Mouse (Mus musculus): ENCODE results near the gene Tmod4. TPM values are rescaled to one million over a fixed set of nuclear protein-coding genes. Genes with fewer than 3 reads are reported as not detected.
"Not testable (repeated sequence)": the region's sequence is repeated elsewhere in the genome, so short reads cannot be mapped to it uniquely, and the experiment has no call there.

Tmod4 gene
- 1.6 and 2.2 TPM in 2 replicates for polyA plus RNA-seq (2014; fragmentation: Nextera tagmentation; extraction: Ambion mirVana)

- H3K27ac ChIP-seq (replicated peaks in 1 of 2; ENCODE audit: control insufficient read depth in 1 of 2, insufficient read depth in 1 of 2, low read depth in 2 of 2, low read length in 2 of 2), result peak within 1 kb of the TSS; percentile 24 to 64
- no peaks in the 10 kb centered on the region for H3K27me3 ChIP-seq (ENCODE audit: control insufficient read depth, insufficient read depth, low read length)
- 51% methylated on average over 6 of the region's 6 CpGs for whole genome bisulfite sequencing
- H3K36me3 ChIP-seq (ENCODE audit: control insufficient read depth, insufficient read depth, low read length), result peaks cover 51% of the 10 kb centered on the region
- peaks cover 14% of the 10 kb centered on the region in 2 experiments for H3K4me1 ChIP-seq (ENCODE audit: control insufficient read depth in 2 of 2, insufficient read depth in 2 of 2, low read length in 2 of 2)
- peak within 1 kb of the TSS; percentile 30 for H3K4me2 ChIP-seq (ENCODE audit: low read length)
- no peak within 1 kb of the TSS for H3K4me3 ChIP-seq (ENCODE audit: control insufficient read depth in 1 of 2, insufficient read depth in 1 of 2, low read depth in 1 of 2, low read length in 2 of 2)
- ATAC-seq (ENCODE audit: insufficient number of reproducible peaks, insufficient read depth, low FRiP score, low read depth), result peak; percentile 43; the same call in 1 of the 2 replicates
- H3K9ac ChIP-seq (ENCODE audit: low read length), result no peak within 1 kb of the TSS; the same call in 1 of the 2 replicates
- H3K9me3 ChIP-seq (ENCODE audit: control insufficient read depth, low read length), result no peaks in the 10 kb centered on the region
Observed at GRCm38 (mm10) chr3:95124246-95124645, at the start of gene Tmod4. Gene Tmod4 (plus strand): TSS chr3:95124476.

GRCm38 (mm10) chr3:95088071-95088470 is 36.2 kb upstream of the Tmod4 start:
- 93% methylated on average over 1 of the region's 1 CpGs for WGBS
- ATAC-seq (ENCODE audit: insufficient number of reproducible peaks, insufficient read depth, low FRiP score, low read depth), result no peak

GRCm38 (mm10) chr3:95100854-95101253 is 23.4 kb upstream of the Tmod4 start:
- no peak for ATAC-seq (ENCODE audit: insufficient number of reproducible peaks, insufficient read depth, low FRiP score, low read depth)
- no peak overlapping the region for H3K4me3 ChIP-seq (ENCODE audit: control insufficient read depth in 1 of 2, insufficient read depth in 1 of 2, low read depth in 1 of 2, low read length in 2 of 2)
- WGBS, result 26% methylated on average over 2 of the region's 2 CpGs
- H3K4me2 ChIP-seq (ENCODE audit: low read length), result no peak overlapping the region
- H3K27ac ChIP-seq (replicated peaks in 1 of 2; ENCODE audit: control insufficient read depth in 1 of 2, insufficient read depth in 1 of 2, low read depth in 2 of 2, low read length in 2 of 2), result no peak overlapping the region
- H3K36me3 ChIP-seq (ENCODE audit: control insufficient read depth, insufficient read depth, low read length), result peaks cover 25% of the 10 kb centered on the region
- H3K9ac ChIP-seq (ENCODE audit: low read length), result no peak overlapping the region
- no peaks in the 10 kb centered on the region for H3K27me3 ChIP-seq (ENCODE audit: control insufficient read depth, insufficient read depth, low read length)
- no peaks in the 10 kb centered on the region for H3K9me3 ChIP-seq (ENCODE audit: control insufficient read depth, low read length)
- peaks cover 0 to 16% of the 10 kb centered on the region in 2 experiments; a peak in 1 of 4 replicates for H3K4me1 ChIP-seq (ENCODE audit: control insufficient read depth in 2 of 2, insufficient read depth in 2 of 2, low read length in 2 of 2)

More at GRCm38 (mm10) chr3:95088071-95088470, 36.2 kb upstream of the Tmod4 start:
- no peak overlapping the region for H3K4me3 ChIP-seq (ENCODE audit: control insufficient read depth in 1 of 2, insufficient read depth in 1 of 2, low read depth in 1 of 2, low read length in 2 of 2)
- H3K36me3 ChIP-seq (ENCODE audit: control insufficient read depth, insufficient read depth, low read length), result peaks cover 13% of the 10 kb centered on the region; the same call in 1 of the 2 replicates
- no peaks in the 10 kb centered on the region for H3K9me3 ChIP-seq (ENCODE audit: control insufficient read depth, low read length)
- no peak overlapping the region for H3K9ac ChIP-seq (ENCODE audit: low read length)
- no peaks in the 10 kb centered on the region for H3K27me3 ChIP-seq (ENCODE audit: control insufficient read depth, insufficient read depth, low read length)
- H3K27ac ChIP-seq (replicated peaks in 1 of 2; ENCODE audit: control insufficient read depth in 1 of 2, insufficient read depth in 1 of 2, low read depth in 2 of 2, low read length in 2 of 2), result no peak overlapping the region
- H3K4me1 ChIP-seq (ENCODE audit: control insufficient read depth in 2 of 2, insufficient read depth in 2 of 2, low read length in 2 of 2), result no peaks in the 10 kb centered on the region
- H3K4me2 ChIP-seq (ENCODE audit: low read length), result no peak overlapping the region

- no peaks in the 10 kb centered on the region for H3K9me3 ChIP-seq (ENCODE audit: control insufficient read depth, low read length)
- peaks cover 0 to 13% of the 10 kb centered on the region in 2 experiments; a peak in 2 of 4 replicates for H3K4me1 ChIP-seq (ENCODE audit: control insufficient read depth in 2 of 2, insufficient read depth in 2 of 2, low read length in 2 of 2)
- peaks cover 8% of the 10 kb centered on the region; the same call in 1 of the 2 replicates for H3K36me3 ChIP-seq (ENCODE audit: control insufficient read depth, insufficient read depth, low read length)
- peak overlapping the region; percentile 40 to 94; a peak in 3 of 4 replicates for H3K4me3 ChIP-seq (ENCODE audit: control insufficient read depth in 1 of 2, insufficient read depth in 1 of 2, low read depth in 1 of 2, low read length in 2 of 2)
- H3K4me2 ChIP-seq (ENCODE audit: low read length), result peak overlapping the region; percentile 87
- no peak for ATAC-seq (ENCODE audit: insufficient number of reproducible peaks, insufficient read depth, low FRiP score, low read depth)
- 36% methylated on average over 4 of the region's 4 CpGs for WGBS
- no peaks in the 10 kb centered on the region for H3K27me3 ChIP-seq (ENCODE audit: control insufficient read depth, insufficient read depth, low read length)
- H3K9ac ChIP-seq (ENCODE audit: low read length), result peak overlapping the region; percentile 96
- peak overlapping the region; percentile 73 to 79 for H3K27ac ChIP-seq (replicated peaks in 1 of 2; ENCODE audit: control insufficient read depth in 1 of 2, insufficient read depth in 1 of 2, low read depth in 2 of 2, low read length in 2 of 2)
Observed at GRCm38 (mm10) chr3:95105121-95105520, 19.2 kb upstream of the Tmod4 start.

- Histone ChIP-seq H3K9me3 (ENCODE audit: control insufficient read depth, low read length) (no peaks in the 10 kb centered on the region), H3K27ac (replicated peaks in 1 of 2; ENCODE audit: control insufficient read depth in 1 of 2, insufficient read depth in 1 of 2, low read depth in 2 of 2, low read length in 2 of 2) (peak overlapping the region; percentile 73 to 88), H3K4me2 (ENCODE audit: low read length) (peak overlapping the region; percentile 87), H3K9ac (ENCODE audit: low read length) (peak overlapping the region; percentile 96), H3K27me3 (ENCODE audit: control insufficient read depth, insufficient read depth, low read length) (no peaks in the 10 kb centered on the region), H3K4me1 (ENCODE audit: control insufficient read depth in 2 of 2, insufficient read depth in 2 of 2, low read length in 2 of 2) (peaks cover 2 to 13% of the 10 kb centered on the region in 2 experiments; a peak in 3 of 4 replicates), H3K4me3 (ENCODE audit: control insufficient read depth in 1 of 2, insufficient read depth in 1 of 2, low read depth in 1 of 2, low read length in 2 of 2) (peak overlapping the region; percentile 83 to 94), H3K36me3 (ENCODE audit: control insufficient read depth, insufficient read depth, low read length) (peaks cover 7% of the 10 kb centered on the region; the same call in 1 of the 2 replicates)
- no peak; the same call in 1 of the 2 replicates for ATAC-seq (ENCODE audit: insufficient number of reproducible peaks, insufficient read depth, low FRiP score, low read depth)
- 0% methylated on average over 16 of the region's 16 CpGs for WGBS
Observed at GRCm38 (mm10) chr3:95105586-95106337, 18.5 kb upstream of the Tmod4 start.

GRCm38 (mm10) chr3:95106338-95107117 is 17.7 kb upstream of the Tmod4 start, which contains the start of gene Pip5k1a:
Gene Pip5k1a (minus strand): TSS chr3:95106930.
- WGBS, result under 1% methylated on average over 51 of the region's 51 CpGs
- peak; percentile 89 for ATAC-seq (ENCODE audit: insufficient number of reproducible peaks, insufficient read depth, low FRiP score, low read depth)
- H3K4me1 ChIP-seq (ENCODE audit: control insufficient read depth in 2 of 2, insufficient read depth in 2 of 2, low read length in 2 of 2), result peaks cover 2 to 13% of the 10 kb centered on the region in 2 experiments; a peak in 3 of 4 replicates

GRCm38 (mm10) chr3:95107308-95107707 is 17.0 kb upstream of the Tmod4 start:
- H3K9me3 ChIP-seq (ENCODE audit: control insufficient read depth, low read length); H3K27me3 ChIP-seq (ENCODE audit: control insufficient read depth, insufficient read depth, low read length); H3K36me3 ChIP-seq (ENCODE audit: control insufficient read depth, insufficient read depth, low read length); ATAC-seq (ENCODE audit: insufficient number of reproducible peaks, insufficient read depth, low FRiP score, low read depth): not testable (repeated sequence)
- peaks cover 2 to 13% of the 10 kb centered on the region in 2 experiments for H3K4me1 ChIP-seq (ENCODE audit: control insufficient read depth in 2 of 2, insufficient read depth in 2 of 2, low read length in 2 of 2)
- H3K4me3 ChIP-seq (ENCODE audit: control insufficient read depth in 1 of 2, insufficient read depth in 1 of 2, low read depth in 1 of 2, low read length in 2 of 2), result peak overlapping the region in 1 of 2 experiments; percentile 94; a peak in 2 of 4 replicates
- peak overlapping the region; percentile 65 for H3K4me2 ChIP-seq (ENCODE audit: low read length)
- H3K27ac ChIP-seq (replicated peaks in 1 of 2; ENCODE audit: control insufficient read depth in 1 of 2, insufficient read depth in 1 of 2, low read depth in 2 of 2, low read length in 2 of 2), result 0 out of 4 replicates have a peak overlapping the region, but pooled peaks of 1 of the 2 experiments have one; percentile 10
- peak overlapping the region; percentile 96 for H3K9ac ChIP-seq (ENCODE audit: low read length)

More at GRCm38 (mm10) chr3:95106338-95107117, 17.7 kb upstream of the Tmod4 start, which contains the start of gene Pip5k1a:
- no peaks in the 10 kb centered on the region for H3K27me3 ChIP-seq (ENCODE audit: control insufficient read depth, insufficient read depth, low read length)
- H3K36me3 ChIP-seq (ENCODE audit: control insufficient read depth, insufficient read depth, low read length), result peaks cover 4% of the 10 kb centered on the region; the same call in 1 of the 2 replicates
- no peaks in the 10 kb centered on the region for H3K9me3 ChIP-seq (ENCODE audit: control insufficient read depth, low read length)
- peak within 1 kb of the TSS; percentile 96 for H3K9ac ChIP-seq (ENCODE audit: low read length)
- peak within 1 kb of the TSS; percentile 87 for H3K4me2 ChIP-seq (ENCODE audit: low read length)
- peak within 1 kb of the TSS; percentile 83 to 94 for H3K4me3 ChIP-seq (ENCODE audit: control insufficient read depth in 1 of 2, insufficient read depth in 1 of 2, low read depth in 1 of 2, low read length in 2 of 2)
- peak within 1 kb of the TSS; percentile 72 to 88 for H3K27ac ChIP-seq (replicated peaks in 1 of 2; ENCODE audit: control insufficient read depth in 1 of 2, insufficient read depth in 1 of 2, low read depth in 2 of 2, low read length in 2 of 2)
